Mouse (Mus musculus) cerebellum, postnatal 36 days (tissue): Measurements from ENCODE around the gene Ciita.

Source experiments
- DNase-seq, 2 experiments: peaks; one replicate each; pipeline ENCODE4 v3.0.0; 2021 to 2022; ENCODE audit warnings: mixed read lengths in 2 of 2

The Ciita gene

GRCm38 (mm10) chr16:10474956-10475355 is 4.9 kb upstream of the Ciita start:
- DNase-seq = no peak

GRCm38 (mm10) chr16:10475919-10476318 is 3.9 kb upstream of the Ciita start:
- no peak for DNase-seq

- DNase-seq = no peak
These were observed 2.5 kb downstream of the Ciita start for GRCm38 (mm10) chr16:10482343-10482742.

- no peak for DNase-seq
These were observed 7.1 kb downstream of the Ciita start for GRCm38 (mm10) chr16:10486993-10487392.

- DNase-seq = no peak
These were observed 8.1 kb downstream of the Ciita start for GRCm38 (mm10) chr16:10487895-10488493.

GRCm38 (mm10) chr16:10488769-10489481 is 9.1 kb downstream of the Ciita start:
- DNase-seq = no peak

GRCm38 (mm10) chr16:10489483-10489882 is 9.6 kb downstream of the Ciita start:
- no peak for DNase-seq

GRCm38 (mm10) chr16:10489904-10490457 is 10.1 kb downstream of the Ciita start:
- no peak for DNase-seq

- no peak for DNase-seq
These were observed 10.8 kb downstream of the Ciita start for GRCm38 (mm10) chr16:10490503-10491150.

GRCm38 (mm10) chr16:10491716-10492115 is 11.9 kb downstream of the Ciita start:
- DNase-seq = no peak

GRCm38 (mm10) chr16:10492587-10492986 is 12.7 kb downstream of the Ciita start:
- no peak for DNase-seq

GRCm38 (mm10) chr16:10495824-10496298 is 16.0 kb downstream of the Ciita start:
- DNase-seq = no peak

GRCm38 (mm10) chr16:10498096-10498602 is 18.3 kb downstream of the Ciita start:
- no peak for DNase-seq

GRCm38 (mm10) chr16:10499122-10499521 is 19.3 kb downstream of the Ciita start:
- DNase-seq = no peak

GRCm38 (mm10) chr16:10501865-10502264 is 22.0 kb downstream of the Ciita start:
- no peak for DNase-seq

GRCm38 (mm10) chr16:10503058-10503457 is 23.2 kb downstream of the Ciita start:
- DNase-seq = no peak

- no peak for DNase-seq
These were observed 27.6 kb downstream of the Ciita start for GRCm38 (mm10) chr16:10507445-10507844.

- no peak for DNase-seq
These were observed 28.8 kb downstream of the Ciita start for GRCm38 (mm10) chr16:10508691-10509090.

- DNase-seq = peak; percentile 88
These were observed 30.7 kb downstream of the Ciita start for GRCm38 (mm10) chr16:10510477-10511133.

- DNase-seq = peak in 1 of 2 experiments; percentile 58
These were observed 31.3 kb downstream of the Ciita start for GRCm38 (mm10) chr16:10511134-10511520.

GRCm38 (mm10) chr16:10515953-10516572 is 36.2 kb downstream of the Ciita start:
- DNase-seq = no peak

- DNase-seq = no peak
These were observed 38.2 kb downstream of the Ciita start for GRCm38 (mm10) chr16:10518030-10518429.
